Mouse (Mus musculus): ENCODE results near the gene Cyth1.

Gene Cyth1

DNA sequence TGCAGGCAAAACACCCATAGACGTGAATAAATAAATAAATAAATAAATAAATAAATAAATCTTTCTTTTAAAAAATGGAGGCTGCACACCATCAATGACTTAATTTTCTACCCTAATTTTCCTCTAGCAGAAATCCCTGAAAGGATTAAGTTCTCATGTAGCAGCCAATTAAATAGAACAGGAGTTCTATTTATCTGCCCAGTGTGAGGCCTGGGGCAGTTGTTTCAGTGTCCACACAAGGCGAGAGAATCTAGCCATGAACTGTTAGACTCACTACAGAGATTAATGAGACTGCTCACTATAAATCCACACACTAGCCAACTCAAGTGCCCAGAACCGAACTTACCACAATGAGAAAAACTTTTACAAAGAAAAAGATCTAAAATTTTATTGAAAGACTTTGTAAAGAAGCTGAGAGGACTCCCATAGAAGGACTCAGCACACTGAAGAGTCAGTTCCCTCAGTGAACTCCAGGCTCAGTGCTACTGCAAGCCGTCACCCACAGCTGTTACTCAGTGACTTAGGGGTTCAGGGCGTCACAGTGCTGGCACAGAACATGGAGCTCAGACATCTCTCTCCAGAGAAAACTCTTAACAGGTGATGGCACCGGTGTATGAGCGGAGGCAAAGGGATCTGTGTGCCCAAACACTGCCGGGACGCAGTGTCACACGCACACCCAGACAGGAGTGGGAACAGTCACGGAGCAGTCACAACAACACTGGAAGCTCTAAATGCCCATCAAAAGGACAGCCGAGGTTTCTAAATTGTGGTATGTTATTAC lies 23.1 kb downstream of the Cyth1 start:
- no peak for DNase-seq (ENCODE audit: low spot score in 2 of 2)

DNA sequence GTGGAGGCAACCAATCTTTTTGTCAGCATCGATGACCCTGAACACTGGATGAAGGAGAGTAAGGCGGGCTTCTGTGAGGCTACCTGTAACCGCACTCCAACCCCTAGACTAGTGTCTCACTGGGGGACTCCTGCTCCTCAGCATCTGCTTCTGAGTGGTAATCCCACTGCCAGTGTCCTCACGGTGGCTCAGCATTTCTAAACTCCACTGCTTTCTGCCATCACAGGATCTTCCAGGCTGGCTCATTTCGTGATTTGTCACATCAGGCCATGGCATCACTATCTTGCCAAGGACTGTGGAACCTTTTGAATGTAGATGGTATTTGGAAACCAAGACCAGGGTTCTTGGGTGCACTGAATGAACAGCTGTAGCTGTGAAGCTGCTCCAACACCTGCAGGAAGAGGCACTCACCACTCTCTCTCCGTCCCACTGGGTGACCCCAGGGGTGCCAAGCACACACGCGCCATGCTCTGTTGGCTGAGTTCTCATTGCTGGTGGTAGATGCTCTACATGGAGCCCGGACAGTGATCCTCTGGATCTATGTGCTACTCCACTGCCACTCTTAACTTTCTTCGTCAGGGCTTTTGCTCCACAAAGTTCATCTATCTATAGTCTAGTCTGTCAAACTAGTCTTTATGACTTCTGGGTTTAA lies 24.9 kb downstream of the Cyth1 start:
- no peak for DNase-seq (ENCODE audit: low spot score in 2 of 2)

DNA sequence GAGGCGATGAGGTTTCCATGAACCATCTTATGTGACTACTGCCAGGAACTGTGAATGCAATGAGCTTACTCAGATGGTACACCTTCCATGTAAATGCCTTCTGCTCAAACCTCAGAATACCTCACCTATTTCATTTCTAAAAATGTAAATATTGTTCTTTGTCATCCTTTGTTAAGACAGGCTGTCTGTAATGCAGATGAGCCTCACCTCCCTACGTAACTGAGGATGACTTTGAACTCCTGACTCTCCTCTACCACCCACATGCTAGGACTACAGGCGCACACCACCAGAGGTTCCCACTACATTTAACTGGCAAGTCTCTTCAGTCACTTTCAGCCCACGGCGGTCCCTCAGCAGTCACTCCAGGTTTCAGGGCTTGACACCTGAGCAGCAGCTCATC lies 25.5 kb downstream of the Cyth1 start:
- DNase-seq (ENCODE audit: low spot score in 2 of 2): no peak

DNA sequence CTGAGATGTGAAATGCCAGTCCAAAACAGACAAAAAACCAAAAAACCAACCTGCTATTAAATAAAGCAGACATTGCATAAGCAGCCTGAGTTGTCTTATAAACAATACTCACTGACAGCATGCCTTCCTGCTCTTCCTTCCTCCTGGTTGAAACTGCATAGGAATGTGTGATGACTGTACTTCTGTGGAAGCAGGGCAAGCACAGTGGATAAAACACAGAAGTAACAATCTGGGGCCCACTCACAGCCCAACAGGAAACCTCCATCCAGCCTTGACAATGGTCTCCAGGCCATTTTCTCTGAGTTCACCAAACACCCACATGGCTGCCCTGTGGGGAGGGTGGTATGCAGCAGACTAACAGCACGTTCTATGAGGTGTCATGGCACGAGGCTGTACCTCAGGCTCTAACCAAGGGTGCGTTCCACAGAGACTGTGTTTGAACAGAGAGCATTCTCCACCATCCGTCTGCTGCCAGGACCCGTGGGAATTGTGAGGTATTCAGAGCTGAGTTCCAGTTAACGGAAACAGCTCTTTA lies 26.0 kb downstream of the Cyth1 start:
- no peak for DNase-seq (ENCODE audit: low spot score in 2 of 2)

- peak in 1 of 2 experiments; percentile 62 for DNase-seq (ENCODE audit: low spot score in 2 of 2)
These were observed 27.7 kb downstream of the Cyth1 start for GRCm38 (mm10) chr11:118220561-118221262.

- DNase-seq (ENCODE audit: low spot score in 2 of 2): no peak
These were observed 29.3 kb downstream of the Cyth1 start for GRCm38 (mm10) chr11:118219066-118219465.

DNA sequence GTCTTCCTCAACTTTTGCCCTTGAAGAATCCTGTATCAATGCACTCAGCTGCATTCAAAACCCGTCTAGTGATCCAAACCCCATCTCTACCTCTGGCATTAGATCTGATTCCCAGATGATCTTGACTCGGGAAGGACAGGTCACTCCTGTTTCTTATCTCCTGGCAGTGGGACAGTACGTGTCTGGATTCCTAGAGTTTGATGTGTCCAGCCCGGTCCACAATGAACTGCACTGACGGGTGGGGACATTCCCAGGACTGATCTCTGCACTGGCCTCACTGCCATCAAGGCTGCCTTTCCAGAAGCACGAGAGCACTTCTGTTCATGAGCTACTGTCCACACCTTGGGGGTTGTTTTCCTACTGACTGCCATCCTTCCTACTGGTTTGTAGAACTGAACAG lies 31.9 kb downstream of the Cyth1 start:
- DNase-seq (ENCODE audit: low spot score in 2 of 2): no peak

GRCm38 (mm10) chr11:118215928-118216458 lies 32.4 kb downstream of the Cyth1 start:
- no peak for DNase-seq (ENCODE audit: low spot score in 2 of 2)

DNA sequence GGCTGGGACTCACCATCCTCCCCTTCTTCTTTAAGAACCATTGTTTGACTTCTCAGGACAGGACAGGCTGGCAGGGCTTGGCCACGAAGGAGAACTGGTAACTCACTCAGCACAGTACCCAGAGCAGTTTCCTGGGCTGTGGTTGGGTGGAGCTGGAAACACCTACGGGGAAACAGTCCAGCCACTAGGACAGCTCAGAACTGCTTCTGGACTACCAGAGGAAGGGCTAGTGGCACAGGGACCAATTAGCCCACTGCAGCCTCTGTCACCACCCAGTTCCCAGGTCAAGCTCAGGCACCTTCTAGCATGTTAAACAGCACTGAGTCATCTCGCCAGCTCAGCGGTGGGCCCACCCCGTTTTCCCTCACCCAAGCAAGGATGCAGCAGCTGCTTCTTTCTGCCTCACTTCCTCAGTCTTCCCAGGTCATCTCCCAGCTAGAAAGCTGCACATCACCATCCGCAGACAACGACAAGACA lies 35.7 kb downstream of the Cyth1 start:
- no peak for DNase-seq (ENCODE audit: low spot score in 2 of 2)

- DNase-seq (ENCODE audit: low spot score in 2 of 2): peak in 1 of 2 experiments; percentile 41
These were observed 36.4 kb downstream of the Cyth1 start for GRCm38 (mm10) chr11:118211749-118212635.

DNA sequence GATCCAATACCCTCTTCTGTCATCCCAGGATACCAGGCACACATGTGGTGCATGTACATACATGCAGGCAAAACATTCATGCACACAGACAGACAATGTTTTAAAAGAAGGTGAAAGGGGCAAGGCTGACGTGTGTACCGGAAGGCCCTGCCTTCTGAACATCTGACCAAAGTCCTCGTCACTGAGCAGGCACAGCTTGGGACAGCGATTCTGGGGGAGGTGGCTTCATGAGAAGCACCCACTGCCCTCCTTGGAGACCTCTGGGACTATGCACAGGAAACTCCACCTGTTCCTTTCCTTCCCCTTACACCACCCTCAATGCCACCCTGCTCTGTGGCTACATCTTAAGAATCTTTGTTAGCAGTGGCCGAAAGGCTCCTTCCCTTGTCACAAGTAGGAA lies 37.4 kb downstream of the Cyth1 start:
- no peak for DNase-seq (ENCODE audit: low spot score in 2 of 2)

GRCm38 (mm10) chr11:118210116-118210515 lies 38.3 kb downstream of the Cyth1 start:
- DNase-seq (ENCODE audit: low spot score in 2 of 2): no peak

DNA sequence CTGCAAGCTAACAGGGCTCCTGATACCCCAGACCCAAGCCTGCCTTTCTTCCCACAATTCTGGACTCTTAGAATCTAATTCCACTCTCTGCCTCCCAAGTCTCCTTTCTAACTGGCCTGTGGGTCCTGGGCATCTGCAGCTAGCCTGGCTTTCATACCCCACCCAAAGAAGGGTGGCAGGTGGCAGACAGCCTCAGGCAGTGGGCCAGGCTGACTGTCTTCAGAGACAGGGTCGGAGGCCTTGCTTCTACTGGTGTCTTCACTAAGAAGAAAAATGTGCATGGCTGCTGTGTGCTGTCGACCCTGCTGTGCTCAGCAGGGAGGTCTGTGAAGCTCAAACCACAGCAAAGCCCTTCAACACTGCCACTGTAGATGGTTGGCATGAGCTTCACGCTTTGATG lies 39.0 kb downstream of the Cyth1 start:
- no peak for DNase-seq (ENCODE audit: low spot score in 2 of 2)

- DNase-seq (ENCODE audit: low spot score in 2 of 2): no peak
These were observed 39.6 kb downstream of the Cyth1 start for GRCm38 (mm10) chr11:118208672-118209272.

DNA sequence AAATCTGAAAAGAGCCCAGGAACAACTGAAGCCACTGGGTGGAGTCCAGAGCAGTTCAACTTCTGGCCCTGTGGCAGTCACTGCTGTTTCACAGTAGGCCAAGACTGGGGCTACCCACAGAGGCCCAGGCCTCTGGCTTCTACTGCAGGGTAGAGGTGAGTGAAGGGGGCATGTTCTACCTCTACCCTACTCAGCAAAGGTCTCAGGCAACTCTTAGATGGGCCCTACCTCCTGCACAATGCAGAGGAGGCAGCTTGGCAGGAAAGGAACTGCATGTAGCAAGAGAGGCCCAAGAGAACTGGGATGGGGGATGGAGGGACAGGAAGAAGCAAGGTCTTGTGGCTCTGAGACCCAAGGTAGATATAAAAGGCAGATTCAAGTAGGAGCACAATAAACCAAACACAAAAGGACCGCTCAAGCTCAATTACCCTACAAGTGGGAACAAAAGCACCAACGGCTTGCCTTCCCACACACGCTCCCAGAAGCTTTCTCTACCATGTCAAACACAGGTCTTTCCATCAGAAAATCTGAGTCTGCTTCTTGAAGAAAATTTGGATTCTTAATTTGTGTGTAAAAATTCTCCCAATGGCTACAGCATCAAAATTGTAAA lies 40.9 kb downstream of the Cyth1 start:
- no peak for DNase-seq (ENCODE audit: low spot score in 2 of 2)

DNA sequence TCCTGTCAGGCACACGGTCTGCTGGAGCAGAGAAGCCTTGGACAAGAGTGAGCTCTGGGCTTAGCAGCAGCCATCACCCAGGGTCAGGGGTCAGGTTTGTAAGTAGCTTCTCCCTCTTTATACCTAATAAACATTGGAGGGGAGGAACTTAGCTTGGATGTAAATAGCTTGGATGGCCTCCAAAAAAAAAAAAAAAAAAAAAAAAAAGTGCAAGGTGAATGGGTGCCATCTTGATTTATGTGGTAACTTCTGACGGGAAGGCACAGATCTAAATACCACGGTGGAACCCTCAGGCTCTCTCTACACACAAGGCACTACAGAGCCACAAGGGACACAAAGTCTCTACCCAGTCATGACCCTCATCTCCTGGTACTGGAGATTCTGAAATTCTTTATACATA lies 42.1 kb downstream of the Cyth1 start:
- no peak for DNase-seq (ENCODE audit: low spot score in 2 of 2)

GRCm38 (mm10) chr11:118203469-118203868 lies 44.9 kb downstream of the Cyth1 start:
- DNase-seq (ENCODE audit: low spot score in 2 of 2): no peak

DNA sequence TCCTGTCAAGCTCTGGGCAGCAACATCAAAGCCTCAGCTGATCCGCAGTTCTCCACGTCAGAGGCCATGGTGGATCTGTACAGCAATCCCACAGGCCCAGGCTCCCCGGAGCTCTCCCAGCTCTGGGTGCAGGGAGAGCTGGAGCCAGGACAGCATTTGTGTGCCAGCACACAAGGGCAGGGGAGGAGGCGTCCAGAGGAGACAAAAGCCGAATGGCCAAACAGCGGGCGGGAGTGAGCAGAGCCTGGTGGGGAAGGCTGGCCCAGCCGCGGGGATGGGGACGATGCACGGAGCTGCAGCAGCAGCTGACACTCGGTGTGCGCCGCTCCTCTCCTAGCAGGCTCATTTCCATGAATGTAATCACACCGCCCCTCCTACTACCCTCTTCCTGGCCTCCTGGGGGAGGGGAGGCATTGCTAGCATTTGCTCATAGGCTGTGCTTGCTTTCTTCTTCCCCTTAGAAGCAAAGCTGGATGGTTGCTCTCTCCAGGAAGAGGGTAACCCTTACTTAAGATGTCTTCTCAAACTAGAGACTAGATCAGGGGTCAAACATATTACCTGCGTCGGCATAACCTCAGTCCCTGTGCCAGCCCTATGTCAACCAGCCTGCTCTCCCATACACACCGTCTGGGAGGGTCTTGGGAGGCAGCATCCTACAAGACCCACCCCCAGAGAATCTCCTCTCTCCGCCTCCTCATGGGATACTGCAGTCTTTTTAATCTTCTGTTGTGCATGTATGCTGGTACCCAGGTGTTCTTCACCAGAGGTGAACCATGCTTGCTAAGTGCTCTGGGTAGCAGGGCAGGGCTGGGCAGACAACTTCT lies 45.8 kb downstream of the Cyth1 start:
- DNase-seq (ENCODE audit: low spot score in 2 of 2): no peak

DNA sequence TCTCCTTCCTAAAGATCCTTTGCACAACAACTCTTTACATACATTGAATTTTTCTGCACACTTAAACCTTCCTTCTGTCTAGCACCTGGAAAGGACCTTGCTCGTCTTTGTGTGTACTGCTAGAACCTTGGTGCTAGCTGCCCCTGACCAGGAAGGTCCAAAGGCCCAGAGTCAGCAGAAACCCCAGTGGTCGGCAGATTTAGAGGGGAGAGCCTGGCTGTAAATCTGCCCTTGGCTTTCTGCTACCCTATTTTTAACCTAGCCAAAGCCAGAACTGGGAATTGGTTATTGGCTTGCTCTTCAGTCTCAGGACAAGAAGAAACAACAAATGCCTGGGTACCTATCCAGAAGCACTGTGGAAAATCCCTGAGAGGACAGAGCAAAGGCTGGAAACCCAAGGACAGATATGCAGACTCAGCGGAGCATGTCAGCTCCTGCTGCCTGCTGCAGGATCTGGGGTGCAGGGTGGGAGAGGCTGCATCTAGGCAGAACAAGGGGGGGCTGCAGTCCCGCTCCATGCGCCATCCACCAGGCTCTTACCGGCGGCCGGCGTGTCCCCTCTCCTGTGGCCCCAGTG lies 46.5 kb downstream of the Cyth1 start:
- no peak for DNase-seq (ENCODE audit: low spot score in 2 of 2)
